ENCODE assay signal across 8 mouse cellular contexts in genomic region chrX:16618225-16619033, GRCm38 (mm10). TPM values are rescaled to one million over a fixed set of nuclear protein-coding genes. Genes with fewer than 3 reads are reported as not detected.
DNase-seq lines count a peak whose midpoint lies in the region; ATAC-seq lines count a peak whose summit lies in the region.

No protein-coding gene starts in this region.

- H3K27ac ChIP-seq in hindbrain, embryonic 15.5 days (replicated peaks) = peak overlapping the region; percentile 89

- no peaks in the 10 kb centered on the region for H3K4me1 ChIP-seq in hindbrain, embryonic 15.5 days (replicated peaks)

- no peaks in the 10 kb centered on the region for H3K9me3 ChIP-seq in hindbrain, embryonic 15.5 days

- peak overlapping the region; percentile 56 for H3K4me3 ChIP-seq in hindbrain, embryonic 15.5 days

- H3K9ac ChIP-seq in hindbrain, embryonic 15.5 days = peak overlapping the region; percentile 66

- DNase-seq in ZHBTc4 (ENCODE audit: low read depth, low spot score) = peak; percentile 93
- DNase-seq in cerebellum, postnatal 4 days (ENCODE audit: low spot score in 2 of 2) = peak; percentile 60 to 80
- peak; percentile 85 to 90 for DNase-seq in frontal cortex, postnatal 36 days (ENCODE audit: low spot score in 2 of 2)
- peak; percentile 86 to 88 for DNase-seq in layer of hippocampus, postnatal 36 days
- DNase-seq in lung, postnatal 25 days (ENCODE audit: low spot score) = peak; percentile 88
- DNase-seq in retina, adult 2 months (ENCODE audit: low read depth, low spot score) = peak; percentile 38
- DNase-seq in thymus, postnatal 25 days = peak; percentile 84

- no peaks in the 10 kb centered on the region for H3K27me3 ChIP-seq in hindbrain, embryonic 15.5 days

- 12% methylated on average over 57 of the region's 60 CpGs for WGBS in hindbrain, embryonic 15.5 days

- H3K4me2 ChIP-seq in hindbrain, embryonic 15.5 days = peak overlapping the region; percentile 71

- ATAC-seq in hindbrain, embryonic 15.5 days (ENCODE audit: low FRiP score, low read depth) = peak; percentile 95

- H3K36me3 ChIP-seq in hindbrain, embryonic 15.5 days = no peaks in the 10 kb centered on the region

RNA-seq across cellular contexts. Expression of gene Maoa, which starts 1.1 kb away (rescaled TPM):
- 23.0 and 24.9 TPM in 2 replicates for polyA plus RNA-seq in hindbrain, embryonic 15.5 days (2015; fragmentation: Nextera tagmentation; extraction: Ambion mirVana)
- 10 to 100 TPM; 13.6 to 14.9 TPM for total RNA-seq in layer of hippocampus, postnatal 36 days (2021)

Comparison
In these comparisons a context has a peak if more than half of its experiments do, and no peak if none do; other contexts are left out.
1. Peak in every context shown above with its lines: DNase-seq, ATAC-seq, H3K4me3 ChIP-seq and H3K27ac ChIP-seq.
2. DNase-seq: peak in every context shown above with its lines; median percentile 93 in ZHBTc4; 88 in lung, postnatal 25 days; 88 in frontal cortex, postnatal 36 days; 87 in layer of hippocampus, postnatal 36 days; 84 in thymus, postnatal 25 days; 70 in cerebellum, postnatal 4 days; 38 in retina, adult 2 months.